In the genomic region with DNA sequence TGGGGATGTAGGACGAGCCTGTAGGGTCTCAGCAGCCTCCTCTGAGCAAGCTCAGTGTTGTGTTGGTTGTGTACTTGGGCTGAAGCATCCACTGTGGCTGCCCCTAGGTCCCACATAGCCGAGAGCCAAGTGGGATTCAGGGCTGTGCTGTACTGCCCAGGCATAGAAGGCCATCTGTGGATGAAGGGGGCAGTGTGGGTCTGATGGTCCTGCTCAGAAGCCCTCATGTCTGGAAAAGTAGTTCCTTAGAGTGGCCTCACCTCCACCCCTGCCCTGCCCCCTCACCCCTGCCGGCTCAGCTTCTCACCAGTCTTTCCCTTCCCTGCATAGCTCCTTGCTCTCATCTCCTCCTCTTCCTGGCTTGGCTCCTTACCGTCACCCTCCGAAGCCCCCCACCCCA, we compare ENCODE assay signal across 11 mouse cellular contexts. TPM values are rescaled to one million over a fixed set of nuclear protein-coding genes. Genes with fewer than 3 reads are reported as not detected.
DNase-seq lines count a peak whose midpoint lies in the region; ATAC-seq and TF ChIP-seq lines count a peak whose summit lies in the region.
"Had no signal": no experiment of that assay in that cellular context is flagged by ENCODE, and none has a peak within 500 bp of the region (broad histone marks: within the 10 kb centered on the region; RNA-seq: fewer than 3 reads in every experiment).

No protein-coding gene starts in this region.

- ATAC-seq in hindbrain, embryonic 11.5 days (ENCODE audit: low FRiP score), result no peak
- ATAC-seq in neural tube, embryonic 14.5 days (ENCODE audit: low read depth), result peak; percentile 13; the same call in 1 of the 2 replicates
- ATAC-seq: forebrain, postnatal 0 days; inflammation-experienced regulatory T-cells, adult 6 months had no signal

- DNase-seq in hindbrain, embryonic 10.5 days (ENCODE audit: low spot score), result no peak
- DNase-seq in hindbrain, embryonic 11.5 days (ENCODE audit: low spot score), result no peak
- no peak for DNase-seq in thymus, adult 2 months
- no peak for DNase-seq in thymus, postnatal 4 days
- no peak for DNase-seq in limb, embryonic 10.5 days (ENCODE audit: low spot score)
- no peak for DNase-seq in embryo, embryonic 10.5 days (ENCODE audit: low spot score)
- no peak for DNase-seq in urinary bladder, adult 2 months (ENCODE audit: low spot score)
- DNase-seq: forebrain, postnatal 0 days; spleen, adult 18-20 months had no signal

- H3K4me3 ChIP-seq in hindbrain, embryonic 10.5 days, result no peak overlapping the region
- no peak overlapping the region for H3K4me3 ChIP-seq in hindbrain, embryonic 11.5 days (ENCODE audit: low read depth, low read length)
- no peak overlapping the region for H3K4me3 ChIP-seq in thymus, adult 2 months (ENCODE audit: control insufficient read depth, insufficient read depth, low read length)
- H3K4me3 ChIP-seq in limb, embryonic 10.5 days, result no peak overlapping the region
- H3K4me3 ChIP-seq in neural tube, embryonic 14.5 days (ENCODE audit: low read depth, low read length), result no peak overlapping the region

- no peak overlapping the region for H3K9ac ChIP-seq in hindbrain, embryonic 11.5 days (ENCODE audit: low read depth, low read length)
- H3K9ac ChIP-seq in neural tube, embryonic 14.5 days (replicated peaks; ENCODE audit: low read depth, low read length), result no peak overlapping the region
- H3K9ac ChIP-seq: forebrain, postnatal 0 days had no signal

- TF ChIP-seq CTCF in thymus, adult 2 months (IDR thresholded peaks at IDR 0.05; ENCODE audit: borderline replicate concordance, control insufficient read depth, extremely low read depth, insufficient read depth, low read length, poor library complexity), result no peak

- no peak overlapping the region for H3K4me2 ChIP-seq in hindbrain, embryonic 11.5 days (replicated peaks; ENCODE audit: low read depth, low read length)
- H3K4me2 ChIP-seq in neural tube, embryonic 14.5 days (ENCODE audit: low read depth, low read length), result no peak overlapping the region

- WGBS in hindbrain, embryonic 10.5 days, result 44% methylated on average over 5 of the region's 5 CpGs
- 51% methylated on average over 5 of the region's 5 CpGs for WGBS in hindbrain, embryonic 11.5 days
- WGBS in thymus, adult 2 months, result 48% methylated on average over 5 of the region's 5 CpGs
- 38% methylated on average over 5 of the region's 5 CpGs for WGBS in limb, embryonic 10.5 days
- WGBS in neural tube, embryonic 14.5 days, result 43% methylated on average over 5 of the region's 5 CpGs

- no peak for TF ChIP-seq POLR2A in thymus, adult 2 months (IDR thresholded peaks at IDR 0.05; ENCODE audit: control insufficient read depth, extremely low read depth, insufficient read depth, low read length, poor library complexity)

- H3K27ac ChIP-seq in hindbrain, embryonic 10.5 days, result peak overlapping the region; percentile 72
- H3K27ac ChIP-seq in hindbrain, embryonic 11.5 days (ENCODE audit: low read depth, low read length), result no peak overlapping the region
- H3K27ac ChIP-seq in thymus, adult 2 months (ENCODE audit: control insufficient read depth, insufficient read depth, low read length), result peak overlapping the region; percentile 89; the same call in 1 of the 2 replicates
- peak overlapping the region; percentile 82 for H3K27ac ChIP-seq in limb, embryonic 10.5 days
- H3K27ac ChIP-seq in neural tube, embryonic 14.5 days (ENCODE audit: low read depth, low read length), result peak overlapping the region; percentile 70

- H3K9me3 ChIP-seq in hindbrain, embryonic 10.5 days, result peaks cover 6% of the 10 kb centered on the region; the same call in 1 of the 2 replicates
- no peaks in the 10 kb centered on the region for H3K9me3 ChIP-seq in hindbrain, embryonic 11.5 days (ENCODE audit: control insufficient read depth, low read length)
- H3K9me3 ChIP-seq in limb, embryonic 10.5 days (replicated peaks), result no peaks in the 10 kb centered on the region; the same call in 1 of the 2 replicates
- no peaks in the 10 kb centered on the region for H3K9me3 ChIP-seq in neural tube, embryonic 14.5 days (ENCODE audit: control insufficient read depth, low read length)

- peaks cover 39% of the 10 kb centered on the region for H3K4me1 ChIP-seq in hindbrain, embryonic 10.5 days (replicated peaks)
- no peaks in the 10 kb centered on the region for H3K4me1 ChIP-seq in hindbrain, embryonic 11.5 days (replicated peaks; ENCODE audit: control insufficient read depth, insufficient read depth, low read length)
- peaks cover 34% of the 10 kb centered on the region for H3K4me1 ChIP-seq in thymus, adult 2 months (replicated peaks; ENCODE audit: control insufficient read depth, insufficient read depth, low read length)
- H3K4me1 ChIP-seq in limb, embryonic 10.5 days, result peaks cover 56% of the 10 kb centered on the region
- H3K4me1 ChIP-seq in neural tube, embryonic 14.5 days (ENCODE audit: control insufficient read depth, insufficient read depth, low read length), result peaks cover 14% of the 10 kb centered on the region

- H3K36me3 ChIP-seq in hindbrain, embryonic 10.5 days, result peaks cover 18% of the 10 kb centered on the region; the same call in 1 of the 2 replicates
- no peaks in the 10 kb centered on the region for H3K36me3 ChIP-seq in hindbrain, embryonic 11.5 days (ENCODE audit: control insufficient read depth, insufficient read depth, low read length)
- no peaks in the 10 kb centered on the region for H3K36me3 ChIP-seq in thymus, adult 2 months (ENCODE audit: control insufficient read depth, insufficient read depth, low read length)
- peaks cover 28% of the 10 kb centered on the region for H3K36me3 ChIP-seq in limb, embryonic 10.5 days
- H3K36me3 ChIP-seq in neural tube, embryonic 14.5 days (ENCODE audit: control insufficient read depth, insufficient read depth, low read length), result no peaks in the 10 kb centered on the region

- H3K27me3 ChIP-seq in hindbrain, embryonic 10.5 days (ENCODE audit: insufficient read depth, poor library complexity, severe bottlenecking), result no peaks in the 10 kb centered on the region
- H3K27me3 ChIP-seq in hindbrain, embryonic 11.5 days (ENCODE audit: control insufficient read depth, insufficient read depth, low read length), result no peaks in the 10 kb centered on the region
- H3K27me3 ChIP-seq in thymus, adult 2 months (ENCODE audit: control insufficient read depth, insufficient read depth, low read length), result no peaks in the 10 kb centered on the region
- H3K27me3 ChIP-seq in limb, embryonic 10.5 days (ENCODE audit: low read depth, poor library complexity, severe bottlenecking), result no peaks in the 10 kb centered on the region
- no peaks in the 10 kb centered on the region for H3K27me3 ChIP-seq in neural tube, embryonic 14.5 days (ENCODE audit: control insufficient read depth, insufficient read depth, low read length)

RNA-seq across cellular contexts. Expression of gene Ppard, which starts 23.2 kb away (rescaled TPM):
- polyA plus RNA-seq in hindbrain, embryonic 10.5 days (2016; fragmentation: Nextera tagmentation; extraction: Ambion mirVana), result 1.8 and 2.0 TPM in 2 replicates
- 1.7 and 3.5 TPM in 2 replicates for polyA plus RNA-seq in hindbrain, embryonic 11.5 days (2014; fragmentation: Nextera tagmentation; extraction: Ambion mirVana)
- 50.7 and 51.6 TPM in 2 replicates for polyA plus RNA-seq in thymus, adult 2 months (2012; rRNA removed)
- 1.9 and 2.3 TPM in 2 replicates for polyA plus RNA-seq in limb, embryonic 10.5 days (2016; fragmentation: Nextera tagmentation; extraction: Ambion mirVana)
- polyA plus RNA-seq in neural tube, embryonic 14.5 days (2014; fragmentation: Nextera tagmentation; extraction: Ambion mirVana), result 1.3 and 2.0 TPM in 2 replicates
- polyA plus RNA-seq in urinary bladder, adult 2 months (2012; rRNA removed), result 23.8 and 30.0 TPM in 2 replicates

RNA-seq across cellular contexts. Expression of gene Def6, which starts 48.1 kb away (rescaled TPM):
- polyA plus RNA-seq in hindbrain, embryonic 10.5 days (2016; fragmentation: Nextera tagmentation; extraction: Ambion mirVana), result 3.4 and 4.3 TPM in 2 replicates
- polyA plus RNA-seq in hindbrain, embryonic 11.5 days (2014; fragmentation: Nextera tagmentation; extraction: Ambion mirVana), result 1.8 and 2.9 TPM in 2 replicates
- polyA plus RNA-seq in thymus, adult 2 months (2012; rRNA removed), result 247 and 277 TPM in 2 replicates
- polyA plus RNA-seq in limb, embryonic 10.5 days (2016; fragmentation: Nextera tagmentation; extraction: Ambion mirVana), result 6.8 and 11.1 TPM in 2 replicates
- 4.0 and 5.0 TPM in 2 replicates for polyA plus RNA-seq in neural tube, embryonic 14.5 days (2014; fragmentation: Nextera tagmentation; extraction: Ambion mirVana)
- 20.4 and 22.5 TPM in 2 replicates for polyA plus RNA-seq in urinary bladder, adult 2 months (2012; rRNA removed)

RNA-seq across cellular contexts. Expression of gene Fance, which starts 57.7 kb away (rescaled TPM):
- polyA plus RNA-seq in hindbrain, embryonic 10.5 days (2016; fragmentation: Nextera tagmentation; extraction: Ambion mirVana), result 32.6 and 32.9 TPM in 2 replicates
- polyA plus RNA-seq in hindbrain, embryonic 11.5 days (2014; fragmentation: Nextera tagmentation; extraction: Ambion mirVana), result 18.7 and 22.5 TPM in 2 replicates
- polyA plus RNA-seq in thymus, adult 2 months (2012; rRNA removed), result 31.3 and 37.7 TPM in 2 replicates
- 32.9 and 35.5 TPM in 2 replicates for polyA plus RNA-seq in limb, embryonic 10.5 days (2016; fragmentation: Nextera tagmentation; extraction: Ambion mirVana)
- 22.7 and 23.5 TPM in 2 replicates for polyA plus RNA-seq in neural tube, embryonic 14.5 days (2014; fragmentation: Nextera tagmentation; extraction: Ambion mirVana)
- 11.6 and 18.0 TPM in 2 replicates for polyA plus RNA-seq in urinary bladder, adult 2 months (2012; rRNA removed)

Comparison
In these comparisons a context has a peak if more than half of its experiments do, and no peak if none do; other contexts are left out.
1. RNA of gene Def6, which starts 48.1 kb away (polyA plus RNA-seq): 247 to 277 TPM in thymus, adult 2 months; 20.4 to 22.5 TPM in urinary bladder, adult 2 months, 6.8 to 11.1 TPM in limb, embryonic 10.5 days, 4.0 to 5.0 TPM in neural tube, embryonic 14.5 days, 3.4 to 4.3 TPM in hindbrain, embryonic 10.5 days and 1.8 to 2.9 TPM in hindbrain, embryonic 11.5 days; every median in the first group is over 10 times any median in the second.